ENCODE assay signal across 29 mouse cellular contexts in the genomic region with DNA sequence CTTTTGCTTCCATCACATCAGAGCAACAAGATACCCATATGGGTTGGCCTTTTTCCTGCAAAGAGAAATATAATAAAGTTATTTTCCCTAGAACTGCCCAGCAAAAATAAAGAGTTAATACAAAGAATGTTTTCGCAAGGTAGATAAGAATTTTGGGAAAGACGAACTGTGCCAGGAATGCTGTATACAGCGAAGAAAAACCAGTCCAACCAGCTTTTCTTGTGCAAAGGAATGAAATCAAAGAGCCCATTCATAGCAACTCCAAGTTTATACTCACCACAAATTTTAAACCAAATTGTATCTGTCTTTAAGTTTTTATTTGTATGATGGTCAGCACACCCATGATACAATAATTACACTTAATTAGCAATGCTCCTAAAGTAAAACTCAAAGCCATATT. TPM values are rescaled to one million over a fixed set of nuclear protein-coding genes. Genes with fewer than 3 reads are reported as not detected.
A peak's percentile ranks its signal among the peaks of the same experiment; 100 is the strongest.
DNase-seq lines count a peak whose midpoint lies in the region; ATAC-seq and TF ChIP-seq lines count a peak whose summit lies in the region.
"Had no signal": no experiment of that assay in that cellular context is flagged by ENCODE, and none has a peak within 500 bp of the region (broad histone marks: within the 10 kb centered on the region; RNA-seq: fewer than 3 reads in every experiment).

No protein-coding gene starts in this region.

- no peak overlapping the region for H3K27ac ChIP-seq in intestine, embryonic 15.5 days
- H3K27ac ChIP-seq in intestine, postnatal 0 days (ENCODE audit: low read depth, low read length): no peak overlapping the region
- peak overlapping the region; percentile 67; the same call in 1 of the 2 replicates for H3K27ac ChIP-seq in lung, embryonic 14.5 days (ENCODE audit: low read depth)
- no peak overlapping the region for H3K27ac ChIP-seq in embryonic facial prominence, embryonic 14.5 days (replicated peaks; ENCODE audit: low read depth, low read length)
- H3K27ac ChIP-seq: embryonic facial prominence, embryonic 13.5 days; forebrain, embryonic 15.5 days; hindbrain, postnatal 0 days; midbrain, embryonic 13.5 days had no signal

- 0 out of 2 replicates have a peak, but pooled peaks have one; percentile 48 for ATAC-seq in intestine, embryonic 15.5 days
- ATAC-seq in intestine, postnatal 0 days: no peak
- ATAC-seq in lung, embryonic 14.5 days (ENCODE audit: insufficient read depth): peak; percentile 74
- peak; percentile 60; the same call in 1 of the 2 replicates for ATAC-seq in embryonic facial prominence, embryonic 14.5 days (ENCODE audit: low read depth)
- ATAC-seq in activated CD4-positive, CD25-positive, alpha-beta regulatory T cell, adult 4 months: no peak
- ATAC-seq in monocyte, adult 5-6 weeks (replicated peaks; ENCODE audit: insufficient number of reproducible peaks, low FRiP score, low TSS enrichment, poor library complexity, severe bottlenecking): no peak
- ATAC-seq: forebrain, embryonic 15.5 days; hindbrain, postnatal 0 days; liver, postnatal 0 days; midbrain, embryonic 13.5 days had no signal

- WGBS in intestine, embryonic 15.5 days: 57% methylated on average over 3 of the region's 3 CpGs
- WGBS in intestine, postnatal 0 days: 33% methylated on average over 3 of the region's 3 CpGs
- 44% methylated on average over 3 of the region's 3 CpGs for WGBS in lung, embryonic 14.5 days
- WGBS in lung, adult 2 months: 60% methylated on average over 3 of the region's 3 CpGs
- 49% methylated on average over 3 of the region's 3 CpGs for WGBS in embryonic facial prominence, embryonic 14.5 days

- TF ChIP-seq CTCF in intestine, postnatal 0 days (IDR thresholded peaks at IDR 0.05; ENCODE audit: low read depth): no peak
- no peak for TF ChIP-seq CTCF in lung, embryonic 14.5 days (IDR thresholded peaks at IDR 0.05; ENCODE audit: low read depth)
- no peak for TF ChIP-seq CTCF in lung, adult 2 months (IDR thresholded peaks at IDR 0.05; ENCODE audit: insufficient read depth, low read length)

- DNase-seq in lung, embryonic 14.5 days: peak; percentile 82
- no peak for DNase-seq in lung, adult 2 months
- peak; percentile 78 for DNase-seq in embryonic facial prominence, embryonic 14.5 days (ENCODE audit: low spot score)
- DNase-seq in lung, postnatal 36 days: peak; percentile 65
- DNase-seq: adrenal gland, adult 2 months; cerebellum, adult 11 months; cerebellum, adult 9-11 months; gastrocnemius, postnatal 14 days; heart, adult 11 months; liver, postnatal 0 days; thymus, postnatal 25 days had no signal

- no peaks in the 10 kb centered on the region for H3K27me3 ChIP-seq in intestine, embryonic 15.5 days (replicated peaks)
- no peaks in the 10 kb centered on the region for H3K27me3 ChIP-seq in intestine, postnatal 0 days (replicated peaks; ENCODE audit: control insufficient read depth, insufficient read depth, low read length)
- no peaks in the 10 kb centered on the region for H3K27me3 ChIP-seq in lung, embryonic 14.5 days (ENCODE audit: insufficient read depth, low read length)
- no peaks in the 10 kb centered on the region for H3K27me3 ChIP-seq in embryonic facial prominence, embryonic 14.5 days (replicated peaks; ENCODE audit: control insufficient read depth, insufficient read depth, low read length)
- H3K27me3 ChIP-seq: embryonic facial prominence, embryonic 13.5 days; forebrain, embryonic 15.5 days; megakaryocyte, embryonic 14.5 days; midbrain, embryonic 13.5 days had no signal

- H3K9me3 ChIP-seq in intestine, embryonic 15.5 days: no peaks in the 10 kb centered on the region
- no peaks in the 10 kb centered on the region for H3K9me3 ChIP-seq in intestine, postnatal 0 days (ENCODE audit: control insufficient read depth)
- no peaks in the 10 kb centered on the region for H3K9me3 ChIP-seq in lung, embryonic 14.5 days (ENCODE audit: low read depth, low read length)
- H3K9me3 ChIP-seq in embryonic facial prominence, embryonic 14.5 days (ENCODE audit: control insufficient read depth, low read length): no peaks in the 10 kb centered on the region
- H3K9me3 ChIP-seq: embryonic facial prominence, embryonic 13.5 days; forebrain, embryonic 15.5 days; midbrain, embryonic 13.5 days had no signal

- TF ChIP-seq POLR2A in lung, adult 2 months (IDR thresholded peaks at IDR 0.05; ENCODE audit: borderline replicate concordance, extremely low read depth, low read depth, low read length): no peak

- no peak overlapping the region for H3K4me3 ChIP-seq in intestine, embryonic 15.5 days (replicated peaks)
- no peak overlapping the region for H3K4me3 ChIP-seq in intestine, postnatal 0 days (ENCODE audit: low read depth, low read length)
- no peak overlapping the region for H3K4me3 ChIP-seq in lung, embryonic 14.5 days (ENCODE audit: low read depth, low read length)
- H3K4me3 ChIP-seq in lung, adult 2 months (replicated peaks; ENCODE audit: extremely low read depth, low read depth, low read length): no peak overlapping the region
- H3K4me3 ChIP-seq in embryonic facial prominence, embryonic 14.5 days (ENCODE audit: low read depth, low read length): no peak overlapping the region
- H3K4me3 ChIP-seq: embryonic facial prominence, embryonic 13.5 days; forebrain, embryonic 15.5 days; megakaryocyte, embryonic 14.5 days; midbrain, embryonic 13.5 days had no signal

- 0 out of 2 replicates have a peak, but pooled peaks cover 3% of the 10 kb centered on the region for H3K4me1 ChIP-seq in intestine, embryonic 15.5 days (replicated peaks)
- H3K4me1 ChIP-seq in intestine, postnatal 0 days (replicated peaks; ENCODE audit: control insufficient read depth, insufficient read depth, low read length): no peaks in the 10 kb centered on the region
- H3K4me1 ChIP-seq in lung, embryonic 14.5 days (ENCODE audit: insufficient read depth): no peaks in the 10 kb centered on the region
- no peaks in the 10 kb centered on the region; the same call in 1 of the 2 replicates for H3K4me1 ChIP-seq in lung, adult 2 months (ENCODE audit: control insufficient read depth, insufficient read depth, low read length)
- H3K4me1 ChIP-seq in embryonic facial prominence, embryonic 14.5 days (ENCODE audit: control insufficient read depth, insufficient read depth, low read length): no peaks in the 10 kb centered on the region
- H3K4me1 ChIP-seq: embryonic facial prominence, embryonic 13.5 days; forebrain, embryonic 15.5 days; midbrain, embryonic 13.5 days had no signal

- H3K9ac ChIP-seq in intestine, embryonic 15.5 days: no peak overlapping the region
- H3K9ac ChIP-seq in intestine, postnatal 0 days (ENCODE audit: low read depth, low read length): no peak overlapping the region
- H3K9ac ChIP-seq in lung, embryonic 14.5 days: no peak overlapping the region
- no peak overlapping the region for H3K9ac ChIP-seq in embryonic facial prominence, embryonic 14.5 days (ENCODE audit: low read depth, low read length)
- H3K9ac ChIP-seq: embryonic facial prominence, embryonic 13.5 days; forebrain, embryonic 15.5 days; liver, postnatal 0 days; midbrain, embryonic 13.5 days had no signal

- no peaks in the 10 kb centered on the region for H3K36me3 ChIP-seq in intestine, embryonic 15.5 days
- H3K36me3 ChIP-seq in intestine, postnatal 0 days (ENCODE audit: control insufficient read depth, insufficient read depth): no peaks in the 10 kb centered on the region
- no peaks in the 10 kb centered on the region for H3K36me3 ChIP-seq in lung, embryonic 14.5 days (ENCODE audit: insufficient read depth)
- H3K36me3 ChIP-seq in embryonic facial prominence, embryonic 14.5 days (ENCODE audit: control insufficient read depth, insufficient read depth, low read length): no peaks in the 10 kb centered on the region
- H3K36me3 ChIP-seq: embryonic facial prominence, embryonic 13.5 days; forebrain, embryonic 15.5 days; midbrain, embryonic 13.5 days had no signal

- H3K4me2 ChIP-seq in intestine, embryonic 15.5 days (replicated peaks): no peak overlapping the region
- H3K4me2 ChIP-seq in intestine, postnatal 0 days (replicated peaks; ENCODE audit: low read depth): no peak overlapping the region
- H3K4me2 ChIP-seq in lung, embryonic 14.5 days: peak overlapping the region; percentile 29; the same call in 1 of the 2 replicates
- H3K4me2 ChIP-seq in embryonic facial prominence, embryonic 14.5 days (ENCODE audit: low read depth, low read length): no peak overlapping the region
- H3K4me2 ChIP-seq: embryonic facial prominence, embryonic 13.5 days; forebrain, embryonic 15.5 days; heart, embryonic 11.5 days; liver, embryonic 11.5 days; midbrain, embryonic 13.5 days had no signal

RNA-seq across cellular contexts. Expression of a gene that starts 13.8 kb away (rescaled TPM):
- 42.4 and 44.6 TPM in 2 replicates for polyA plus RNA-seq in intestine, embryonic 15.5 days (2015; fragmentation: Nextera tagmentation; extraction: Ambion mirVana)
- polyA plus RNA-seq in intestine, postnatal 0 days (2015; fragmentation: Nextera tagmentation; extraction: Ambion mirVana): 36.7 and 37.3 TPM in 2 replicates
- 23.4 and 24.5 TPM in 2 replicates for polyA plus RNA-seq in lung, embryonic 14.5 days (2014; fragmentation: Nextera tagmentation; extraction: Ambion mirVana)
- polyA plus RNA-seq in lung, adult 2 months (2012; rRNA removed): 7.7 and 8.2 TPM in 2 replicates
- 12.8 and 13.6 TPM in 2 replicates for polyA plus RNA-seq in embryonic facial prominence, embryonic 14.5 days (2014; fragmentation: Nextera tagmentation; extraction: Ambion mirVana)
- under 1 TPM in 1 of 2 experiments, not detected in 1; 0.07 TPM for polyA plus RNA-seq in activated CD4-positive, CD25-positive, alpha-beta regulatory T cell, adult 4 months (2017; shearing (Covaris generic))
- 0.19 to 0.32 TPM in 2 of 3 replicates, not detected in the other for total RNA-seq in monocyte, adult 5-6 weeks (2017)
- total RNA-seq: common myeloid progenitor, adult 5-6 weeks had no signal

RNA-seq across cellular contexts. Expression of a gene that starts 24.6 kb away (rescaled TPM):
- polyA plus RNA-seq in intestine, embryonic 15.5 days (2015; fragmentation: Nextera tagmentation; extraction: Ambion mirVana): 3.3 and 3.6 TPM in 2 replicates
- polyA plus RNA-seq in intestine, postnatal 0 days (2015; fragmentation: Nextera tagmentation; extraction: Ambion mirVana): 7.8 and 9.5 TPM in 2 replicates
- 0.07 TPM in 2 replicates for polyA plus RNA-seq in lung, embryonic 14.5 days (2014; fragmentation: Nextera tagmentation; extraction: Ambion mirVana)
- 0.11 and 0.38 TPM in 2 replicates for polyA plus RNA-seq in lung, adult 2 months (2012; rRNA removed)
- 0.11 TPM in 1 of 2 replicates, not detected in the other for polyA plus RNA-seq in embryonic facial prominence, embryonic 14.5 days (2014; fragmentation: Nextera tagmentation; extraction: Ambion mirVana)
- not detected for polyA plus RNA-seq in activated CD4-positive, CD25-positive, alpha-beta regulatory T cell, adult 4 months (2017; shearing (Covaris generic))
- total RNA-seq in monocyte, adult 5-6 weeks (2017): not detected in 3 replicates
- total RNA-seq: adrenal gland, adult 2 months; common myeloid progenitor, adult 5-6 weeks; hematopoietic stem cell, adult 5-6 weeks; hindbrain, postnatal 0 days; layer of hippocampus, adult 18-20 months; layer of hippocampus, postnatal 25 days had no signal
- polyA plus RNA-seq: adrenal gland, adult 2 months; embryonic facial prominence, embryonic 13.5 days; forebrain, embryonic 15.5 days; heart, embryonic 11.5 days; heart, postnatal 0 days; hindbrain, postnatal 0 days; limb, embryonic 11.5 days; liver, embryonic 11.5 days; liver, postnatal 0 days; midbrain, embryonic 13.5 days; neural tube, embryonic 11.5 days had no signal

Comparison
In these comparisons a context has a peak if more than half of its experiments do, and no peak if none do; other contexts are left out.
1. ATAC-seq: peak in intestine, embryonic 15.5 days (single experiment), lung, embryonic 14.5 days (single experiment) and embryonic facial prominence, embryonic 14.5 days (single experiment); none in intestine, postnatal 0 days (single experiment), activated CD4-positive, CD25-positive, alpha-beta regulatory T cell, adult 4 months (single experiment) and monocyte, adult 5-6 weeks (single experiment).